Mouse (Mus musculus): ENCODE measurements around the gene Atp23. TPM values are rescaled to one million over a fixed set of nuclear protein-coding genes. Genes with fewer than 3 reads are reported as not detected.
A peak's percentile ranks its signal among the peaks of the same experiment; 100 is the strongest.
"Not testable (repeated sequence)": the region's sequence is repeated elsewhere in the genome, so short reads cannot be mapped to it uniquely, and the experiment has no call there.

Gene Atp23
- polyA plus RNA-seq, 1 experiment from 2014 or later = 19.3 TPM

- Histone ChIP-seq H3K9ac (replicated peaks; ENCODE audit: low read length) (no peak overlapping the region), H3K27me3 (ENCODE audit: control insufficient read depth, insufficient read depth, low read length) (no peaks in the 10 kb centered on the region), H3K36me3 (replicated peaks; ENCODE audit: control insufficient read depth, insufficient read depth, low read depth, low read length) (no peaks in the 10 kb centered on the region), H3K4me2 (ENCODE audit: low read depth, low read length) (no peak overlapping the region), H3K4me3 (ENCODE audit: low read depth, low read length) (no peak overlapping the region), H3K9me3 (replicated peaks; ENCODE audit: control insufficient read depth, low read length) (no peaks in the 10 kb centered on the region), H3K4me1 (ENCODE audit: control insufficient read depth, insufficient read depth, low read length) (no peaks in the 10 kb centered on the region), H3K27ac (replicated peaks; ENCODE audit: low read depth, low read length) (no peak overlapping the region)
- WGBS = 34% methylated on average over 5 of the region's 5 CpGs
- ATAC-seq (replicated peaks; ENCODE audit: insufficient number of reproducible peaks, low FRiP score, low TSS enrichment, low read depth) (no peak), DNase-seq (ENCODE audit: low spot score) (peak; percentile 18)
These were observed 68.1 kb downstream of the Atp23 start for GRCm38 (mm10) chr10:126833006-126833405.

- 80% methylated on average over 5 of the region's 5 CpGs for WGBS
- no peak for DNase-seq (ENCODE audit: low spot score)
- ATAC-seq (replicated peaks; ENCODE audit: insufficient number of reproducible peaks, low FRiP score, low TSS enrichment, low read depth) = no peak
These were observed 69.8 kb downstream of the Atp23 start for GRCm38 (mm10) chr10:126831329-126831728.

GRCm38 (mm10) chr10:126828618-126829017, 72.5 kb downstream of the Atp23 start:
- WGBS = 71% methylated on average over 7 of the region's 7 CpGs
- H3K36me3 ChIP-seq (replicated peaks; ENCODE audit: control insufficient read depth, insufficient read depth, low read depth, low read length) = no peaks in the 10 kb centered on the region
- ATAC-seq (replicated peaks; ENCODE audit: insufficient number of reproducible peaks, low FRiP score, low TSS enrichment, low read depth) (no peak), DNase-seq (ENCODE audit: low spot score) (no peak)
- H3K4me3 ChIP-seq (ENCODE audit: low read depth, low read length) = no peak overlapping the region
- no peak overlapping the region for H3K4me2 ChIP-seq (ENCODE audit: low read depth, low read length)
- no peak overlapping the region for H3K9ac ChIP-seq (replicated peaks; ENCODE audit: low read length)
- H3K4me1 ChIP-seq (ENCODE audit: control insufficient read depth, insufficient read depth, low read length) = no peaks in the 10 kb centered on the region
- no peaks in the 10 kb centered on the region for H3K27me3 ChIP-seq (ENCODE audit: control insufficient read depth, insufficient read depth, low read length)
- H3K27ac ChIP-seq (replicated peaks; ENCODE audit: low read depth, low read length) = no peak overlapping the region
- H3K9me3 ChIP-seq (replicated peaks; ENCODE audit: control insufficient read depth, low read length) = no peaks in the 10 kb centered on the region

More at GRCm38 (mm10) chr10:126831329-126831728, 69.8 kb downstream of the Atp23 start:
- Histone ChIP-seq H3K36me3 (replicated peaks; ENCODE audit: control insufficient read depth, insufficient read depth, low read depth, low read length) (no peaks in the 10 kb centered on the region), H3K27me3 (ENCODE audit: control insufficient read depth, insufficient read depth, low read length) (no peaks in the 10 kb centered on the region), H3K4me1 (ENCODE audit: control insufficient read depth, insufficient read depth, low read length) (no peaks in the 10 kb centered on the region), H3K9me3 (replicated peaks; ENCODE audit: control insufficient read depth, low read length) (no peaks in the 10 kb centered on the region), H3K4me2 (ENCODE audit: low read depth, low read length) (no peak overlapping the region), H3K4me3 (ENCODE audit: low read depth, low read length) (no peak overlapping the region), H3K27ac (replicated peaks; ENCODE audit: low read depth, low read length) (no peak overlapping the region), H3K9ac (replicated peaks; ENCODE audit: low read length) (no peak overlapping the region)

DNA sequence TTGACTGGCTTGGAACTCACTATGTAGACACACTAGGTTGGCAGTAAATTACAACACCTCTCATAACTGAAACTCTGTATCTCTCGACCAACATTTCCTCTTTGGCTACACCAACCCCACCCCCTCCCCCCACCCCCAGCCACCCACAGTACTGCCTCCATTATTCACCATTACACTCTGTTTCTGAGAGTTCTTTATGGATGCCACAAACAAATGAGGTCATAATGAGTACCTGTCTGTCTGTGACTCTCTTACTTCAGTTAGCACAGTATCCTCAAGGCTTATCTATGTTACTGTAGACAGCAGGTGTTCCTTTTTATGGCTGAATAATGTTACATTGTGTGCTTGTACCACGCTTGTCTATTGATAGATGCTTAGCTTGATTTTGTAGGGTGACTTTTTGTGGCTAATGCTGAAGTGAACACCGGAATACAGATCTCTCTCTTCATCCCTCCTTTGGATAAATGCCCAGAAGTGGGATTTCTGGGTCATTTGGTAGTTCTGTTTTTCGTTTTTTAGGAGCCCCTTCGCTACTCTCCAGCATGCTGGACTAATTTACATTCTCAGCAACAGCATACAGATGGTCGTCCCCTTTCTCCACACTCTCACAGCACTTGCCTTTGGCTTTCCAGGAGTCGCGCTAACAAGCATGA, 73.1 kb downstream of the Atp23 start:
- 66% methylated on average over 8 of the region's 8 CpGs for WGBS
- Histone ChIP-seq H3K36me3 (replicated peaks; ENCODE audit: control insufficient read depth, insufficient read depth, low read depth, low read length) (no peaks in the 10 kb centered on the region), H3K27me3 (ENCODE audit: control insufficient read depth, insufficient read depth, low read length) (no peaks in the 10 kb centered on the region), H3K4me3 (ENCODE audit: low read depth, low read length) (no peak overlapping the region), H3K4me1 (ENCODE audit: control insufficient read depth, insufficient read depth, low read length) (no peaks in the 10 kb centered on the region), H3K4me2 (ENCODE audit: low read depth, low read length) (no peak overlapping the region), H3K9ac (replicated peaks; ENCODE audit: low read length) (no peak overlapping the region), H3K9me3 (replicated peaks; ENCODE audit: control insufficient read depth, low read length) (no peaks in the 10 kb centered on the region), H3K27ac (replicated peaks; ENCODE audit: low read depth, low read length) (no peak overlapping the region)
- ATAC-seq (replicated peaks; ENCODE audit: insufficient number of reproducible peaks, low FRiP score, low TSS enrichment, low read depth) (no peak), DNase-seq (ENCODE audit: low spot score) (no peak)

DNA sequence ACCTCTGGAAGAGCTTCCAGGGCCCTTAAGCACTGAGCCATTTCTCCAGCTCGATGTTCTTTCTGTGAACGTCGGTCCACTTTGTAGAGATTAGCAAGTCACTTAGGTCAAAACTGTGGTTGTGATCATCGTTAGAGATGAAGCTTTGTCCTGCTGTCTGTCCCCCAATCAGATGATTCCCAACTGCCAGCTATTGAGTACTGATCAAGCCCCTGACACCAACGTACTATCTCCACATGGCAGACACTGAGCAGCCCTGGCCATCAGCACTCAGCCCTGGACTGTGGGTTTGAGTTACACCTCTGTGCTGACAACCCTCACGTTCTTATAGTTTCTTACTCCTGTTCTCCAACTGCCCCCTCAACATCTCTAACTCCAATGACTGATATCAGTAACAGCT, 74.2 kb downstream of the Atp23 start:
- Histone ChIP-seq H3K36me3 (replicated peaks; ENCODE audit: control insufficient read depth, insufficient read depth, low read depth, low read length) (no peaks in the 10 kb centered on the region), H3K27ac (replicated peaks; ENCODE audit: low read depth, low read length) (no peak overlapping the region), H3K4me2 (ENCODE audit: low read depth, low read length) (no peak overlapping the region), H3K27me3 (ENCODE audit: control insufficient read depth, insufficient read depth, low read length) (no peaks in the 10 kb centered on the region), H3K9ac (replicated peaks; ENCODE audit: low read length) (no peak overlapping the region), H3K9me3 (replicated peaks; ENCODE audit: control insufficient read depth, low read length) (no peaks in the 10 kb centered on the region), H3K4me3 (ENCODE audit: low read depth, low read length) (no peak overlapping the region), H3K4me1 (ENCODE audit: control insufficient read depth, insufficient read depth, low read length) (no peaks in the 10 kb centered on the region)
- ATAC-seq (replicated peaks; ENCODE audit: insufficient number of reproducible peaks, low FRiP score, low TSS enrichment, low read depth) (no peak), DNase-seq (ENCODE audit: low spot score) (no peak)
- whole genome bisulfite sequencing = 99% methylated on average over 6 of the region's 6 CpGs

GRCm38 (mm10) chr10:126826216-126826615, 74.9 kb downstream of the Atp23 start:
- ATAC-seq (replicated peaks; ENCODE audit: insufficient number of reproducible peaks, low FRiP score, low TSS enrichment, low read depth); H3K9ac ChIP-seq (replicated peaks; ENCODE audit: low read length); DNase-seq (ENCODE audit: low spot score); H3K27ac ChIP-seq (replicated peaks; ENCODE audit: low read depth, low read length); H3K4me2 ChIP-seq (ENCODE audit: low read depth, low read length); H3K4me3 ChIP-seq (ENCODE audit: low read depth, low read length); H3K4me1 ChIP-seq (ENCODE audit: control insufficient read depth, insufficient read depth, low read length); H3K9me3 ChIP-seq (replicated peaks; ENCODE audit: control insufficient read depth, low read length); H3K36me3 ChIP-seq (replicated peaks; ENCODE audit: control insufficient read depth, insufficient read depth, low read depth, low read length); H3K27me3 ChIP-seq (ENCODE audit: control insufficient read depth, insufficient read depth, low read length): not testable (repeated sequence)
- WGBS = 89% methylated on average over 8 of the region's 8 CpGs

DNA sequence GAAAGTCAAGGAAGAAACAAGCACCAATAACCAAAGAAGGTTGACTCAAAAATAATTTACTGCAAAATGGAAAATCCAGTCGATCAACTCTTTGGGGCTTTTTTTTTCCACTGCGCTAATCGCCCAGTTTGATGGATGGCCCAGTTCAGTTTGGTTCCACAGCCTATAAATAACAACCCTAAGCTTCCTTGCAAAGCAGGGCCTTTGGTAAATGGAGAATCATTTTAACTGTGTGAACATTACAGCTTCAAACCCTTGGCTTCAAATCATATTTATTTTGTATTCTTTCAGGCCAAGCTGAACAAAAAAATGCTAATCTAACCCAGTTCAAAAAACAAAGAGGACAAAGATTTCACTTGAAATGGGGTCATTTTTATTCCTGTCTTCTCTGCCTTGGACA, 78.7 kb downstream of the Atp23 start:
- Histone ChIP-seq H3K27me3 (ENCODE audit: control insufficient read depth, insufficient read depth, low read length) (no peaks in the 10 kb centered on the region), H3K9ac (replicated peaks; ENCODE audit: low read length) (no peak overlapping the region), H3K27ac (replicated peaks; ENCODE audit: low read depth, low read length) (no peak overlapping the region), H3K9me3 (replicated peaks; ENCODE audit: control insufficient read depth, low read length) (no peaks in the 10 kb centered on the region), H3K36me3 (replicated peaks; ENCODE audit: control insufficient read depth, insufficient read depth, low read depth, low read length) (no peaks in the 10 kb centered on the region), H3K4me1 (ENCODE audit: control insufficient read depth, insufficient read depth, low read length) (no peaks in the 10 kb centered on the region), H3K4me2 (ENCODE audit: low read depth, low read length) (no peak overlapping the region), H3K4me3 (ENCODE audit: low read depth, low read length) (no peak overlapping the region)
- DNase-seq (ENCODE audit: low spot score) = no peak
- 88% methylated on average over 3 of the region's 3 CpGs for WGBS
- no peak for ATAC-seq (replicated peaks; ENCODE audit: insufficient number of reproducible peaks, low FRiP score, low TSS enrichment, low read depth)

Measured in embryonic facial prominence, embryonic 11.5 days (tissue).